Mouse (Mus musculus) adrenal gland, postnatal 36 days (tissue): ENCODE measurements at regions not wholly inside any gene's neighbourhood (a gene's known extent, or its start where the extent isn't known, plus 50 kb on each side); places are given as distances from the start of the nearest gene placed in this dataset.
A peak's percentile ranks its signal among the peaks of the same experiment; 100 is the strongest.

Experiments used
- DNase-seq, 2 experiments: peaks; one replicate each; pipeline ENCODE4 v3.0.0; 2021; ENCODE audit warnings: mixed read lengths in 1 of 2

DNA sequence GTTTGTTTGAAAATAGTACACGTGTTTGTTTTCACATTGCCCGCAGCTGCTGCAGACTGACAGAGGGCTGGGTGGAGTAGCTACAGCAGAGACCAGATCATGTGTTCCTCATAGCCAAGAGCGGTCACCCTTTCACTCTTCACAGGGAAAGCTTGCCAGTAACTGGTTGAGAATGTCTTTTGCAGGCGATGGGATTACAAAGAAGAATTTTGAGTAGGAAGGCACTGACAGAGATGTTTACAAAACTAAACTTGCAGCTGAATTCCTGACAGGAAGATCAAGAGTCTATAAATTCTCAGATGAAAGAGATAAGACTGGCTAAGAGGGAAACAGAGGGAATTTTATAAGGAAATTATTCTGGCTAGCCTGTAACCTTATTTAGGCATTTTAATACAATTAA, 83.8 kb upstream of the A1bg start:
- DNase-seq, result peak in 1 of 2 experiments; percentile 15

GRCm38 (mm10) chr15:60993971-60994690, 71.3 kb upstream of the A1bg start:
- DNase-seq, result no peak

GRCm38 (mm10) chr15:60993394-60993793, 70.6 kb upstream of the A1bg start:
- DNase-seq, result no peak

DNA sequence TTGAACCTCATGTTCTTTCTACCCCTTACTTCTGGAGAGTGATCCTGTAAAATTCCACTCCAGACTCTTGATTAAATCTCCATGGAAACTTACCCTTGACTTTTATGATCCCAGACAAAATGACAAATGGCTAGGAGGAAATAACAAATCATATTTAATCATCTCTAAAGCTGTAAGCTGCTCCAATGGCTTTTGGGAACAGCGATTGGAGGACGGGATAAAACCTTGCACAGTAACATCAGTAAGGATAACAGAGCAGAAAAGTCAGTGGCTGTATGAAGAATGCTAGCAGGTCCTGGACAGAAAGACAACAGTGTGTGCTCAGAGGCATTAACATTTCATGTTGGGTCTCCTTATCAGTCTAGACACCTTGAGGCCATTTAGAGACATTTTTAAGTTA, 59.8 kb upstream of the A1bg start:
- peak; percentile 32 to 38 for DNase-seq
